Mouse (Mus musculus) naive thymus-derived CD4-positive, alpha-beta T cell, adult 2 months (primary cell): ENCODE measurements at regions not wholly inside any gene's neighbourhood (a gene's known extent, or its start where the extent isn't known, plus 50 kb on each side); places are given as distances from the start of the nearest gene placed in this dataset.
A peak's percentile ranks its signal among the peaks of the same experiment; 100 is the strongest.
"Not testable (repeated sequence)": the region's sequence is repeated elsewhere in the genome, so short reads cannot be mapped to it uniquely, and the experiment has no call there.

Experiments used
- DNase-seq: peaks from one replicate; pipeline ENCODE4 v3.0.0-alpha.2; 2011; ENCODE audit warnings: low read depth

DNA sequence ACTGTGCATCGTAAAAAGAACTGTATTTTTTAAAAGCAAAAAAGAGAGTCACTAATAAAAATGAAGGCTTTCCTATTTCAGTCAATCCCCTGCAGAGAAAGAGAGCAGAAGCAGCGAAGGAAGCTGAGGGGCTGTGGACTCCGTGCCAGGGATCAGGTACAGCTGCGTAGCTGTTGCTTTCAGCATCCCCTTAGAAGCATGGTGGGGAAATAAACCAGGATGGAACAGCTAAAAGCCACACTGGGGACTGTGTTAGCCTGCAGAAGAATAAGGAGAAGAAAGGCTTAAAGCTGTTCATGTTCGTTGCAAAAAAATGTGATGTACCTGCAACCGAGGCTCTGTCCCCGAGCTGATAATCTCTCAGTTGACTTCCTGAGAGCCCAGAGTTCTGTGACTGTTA lies 1302.6 kb upstream of the Sel1l start:
- DNase-seq = no peak

DNA sequence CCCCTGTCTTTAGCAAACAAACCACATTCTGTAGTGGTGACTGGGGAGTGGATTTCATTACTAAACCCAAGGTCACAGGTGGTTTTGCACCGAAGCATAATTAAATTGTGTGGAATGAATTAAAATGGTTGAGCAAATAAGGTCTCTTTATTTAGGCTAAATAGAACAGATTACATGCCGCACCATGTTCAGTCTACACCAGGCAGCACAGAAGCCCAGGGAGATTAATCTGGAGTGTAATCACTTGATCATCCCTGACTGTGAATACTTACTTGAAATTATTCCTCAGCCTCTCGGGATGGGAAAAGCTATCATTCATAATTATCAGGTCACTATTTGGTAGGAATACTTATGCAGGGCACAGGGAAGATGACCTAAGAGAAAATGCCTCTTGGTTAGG lies 1293.3 kb upstream of the Sel1l start:
- no peak for DNase-seq

DNA sequence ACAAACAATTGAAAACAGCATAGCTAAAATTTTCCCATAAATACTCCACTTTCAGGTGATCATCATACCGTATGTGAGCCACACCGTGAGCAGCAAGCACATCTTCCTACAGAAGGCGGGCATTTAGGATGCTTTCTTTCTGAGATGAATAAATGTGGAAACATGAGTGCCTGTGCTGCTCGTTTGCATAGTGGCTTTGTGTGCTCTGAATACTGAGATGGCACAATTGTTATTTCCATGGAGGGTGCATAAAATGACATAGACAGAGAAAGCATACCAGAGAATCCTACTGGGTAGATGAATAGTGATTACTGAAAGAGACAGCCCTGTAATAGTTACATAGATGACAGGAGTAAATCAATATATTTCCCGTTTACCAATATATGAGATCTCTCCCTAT lies 1287.4 kb upstream of the Sel1l start:
- no peak for DNase-seq

DNA sequence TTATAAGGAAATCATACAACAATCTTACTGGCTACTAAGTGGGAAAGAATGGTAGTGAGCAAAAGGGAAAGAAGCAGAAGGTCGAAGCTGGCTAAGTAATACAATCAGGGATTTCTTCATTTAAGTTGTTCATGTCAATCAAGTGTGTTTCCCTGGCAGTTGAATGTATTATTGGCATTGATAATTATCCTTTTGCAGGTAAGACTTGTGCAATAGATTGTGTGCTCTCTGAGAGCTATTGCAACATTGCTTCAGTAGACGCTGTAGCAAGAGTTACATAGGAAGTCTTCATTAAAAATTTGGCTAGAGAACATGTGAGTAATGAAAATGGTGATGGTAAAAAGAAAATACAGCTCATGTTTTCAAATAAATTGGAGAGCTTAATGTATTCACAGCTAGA lies 1273.3 kb upstream of the Sel1l start:
- no peak for DNase-seq

DNA sequence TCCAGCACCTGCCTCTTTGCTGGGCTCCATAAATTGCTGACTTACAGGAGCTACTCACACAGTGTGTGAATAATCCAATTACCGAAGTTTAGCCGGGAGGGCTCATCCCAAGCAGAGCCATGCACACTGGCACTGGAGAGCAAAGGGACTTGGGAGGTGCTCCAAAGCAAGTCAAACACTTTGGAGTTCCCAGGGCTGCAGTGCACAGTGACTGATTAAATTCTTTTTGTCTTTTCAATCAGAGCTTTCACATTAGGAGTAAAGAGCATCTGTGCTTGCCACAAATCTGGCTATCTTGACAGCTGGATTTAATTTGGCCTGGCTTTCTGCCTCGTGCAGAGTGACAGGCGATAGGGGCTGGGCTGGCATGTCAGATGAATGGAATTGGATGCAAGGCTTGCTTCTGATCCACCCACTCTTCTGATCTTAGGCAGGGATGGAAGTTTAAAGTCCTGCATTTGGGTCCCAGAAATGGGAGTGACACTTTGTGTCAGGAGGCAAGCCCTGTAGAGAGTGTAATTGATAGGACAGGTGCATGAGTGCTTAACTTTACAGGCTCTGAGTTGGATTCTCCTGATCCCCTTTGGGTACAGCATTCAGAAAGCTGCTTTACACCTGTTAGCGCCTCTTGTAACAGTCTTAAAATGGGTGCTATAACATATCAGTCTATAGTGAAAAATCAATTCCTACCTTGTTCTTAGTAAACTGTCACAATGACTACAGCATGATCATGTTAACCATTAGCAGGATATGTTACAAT lies 1239.3 kb upstream of the Sel1l start:
- no peak for DNase-seq

DNA sequence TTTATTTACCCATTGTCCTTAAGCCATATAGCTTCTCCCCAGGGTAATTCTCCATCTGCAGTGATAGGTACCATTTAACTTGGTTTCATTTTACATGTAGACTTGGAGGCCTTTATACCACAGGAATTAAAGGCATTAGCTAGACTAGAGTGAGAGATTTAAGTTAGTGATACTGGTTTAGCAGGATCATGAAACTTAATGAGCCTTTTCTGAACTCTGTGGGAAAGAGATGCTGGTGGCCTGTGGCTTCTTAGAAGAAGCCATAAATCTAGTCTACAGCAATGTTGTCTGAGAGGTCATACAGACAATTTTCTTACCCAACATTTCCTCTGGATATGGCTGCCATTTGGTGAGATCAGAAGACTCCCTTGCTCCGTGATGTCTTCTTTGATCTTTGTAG lies 1214.9 kb upstream of the Sel1l start:
- DNase-seq = no peak

DNA sequence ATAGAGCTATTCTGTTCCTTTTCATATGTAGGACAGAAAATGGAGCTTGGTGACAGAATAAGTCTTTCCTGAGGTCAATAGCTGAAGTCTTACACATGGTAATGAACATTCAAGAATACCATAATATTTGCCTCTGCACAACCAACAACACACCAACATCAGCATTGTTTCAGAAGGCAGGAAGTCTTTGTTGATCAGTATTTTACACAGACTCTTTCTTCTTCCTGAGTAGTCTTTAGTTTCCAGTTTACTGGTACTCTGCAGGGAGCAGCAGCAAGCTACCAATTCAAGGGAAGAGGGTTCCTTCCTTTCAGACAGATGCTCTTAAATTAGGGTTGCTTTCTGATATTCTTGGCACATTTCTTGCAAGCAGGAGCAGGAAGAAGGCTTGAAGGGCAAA lies 1170.7 kb upstream of the Sel1l start:
- DNase-seq = peak; percentile 26

DNA sequence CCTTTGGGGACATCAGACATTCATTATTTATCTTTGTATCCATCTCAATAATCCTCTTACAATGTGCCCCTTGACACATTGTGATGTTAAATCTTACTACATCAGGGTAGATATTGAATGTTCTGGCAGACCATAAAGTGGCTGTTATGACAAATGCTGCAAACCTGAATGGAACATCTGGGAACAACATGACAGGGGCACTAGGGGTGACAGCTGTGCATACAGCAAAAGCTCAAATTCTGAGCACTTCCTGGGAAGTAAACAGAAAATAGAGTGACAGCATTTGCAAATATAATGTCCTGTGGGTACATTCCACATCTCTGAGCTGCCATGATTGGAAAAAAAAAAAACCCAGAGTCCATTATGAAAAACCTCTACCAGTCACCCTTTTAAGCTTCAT lies 1162.6 kb upstream of the Sel1l start:
- DNase-seq = no peak

DNA sequence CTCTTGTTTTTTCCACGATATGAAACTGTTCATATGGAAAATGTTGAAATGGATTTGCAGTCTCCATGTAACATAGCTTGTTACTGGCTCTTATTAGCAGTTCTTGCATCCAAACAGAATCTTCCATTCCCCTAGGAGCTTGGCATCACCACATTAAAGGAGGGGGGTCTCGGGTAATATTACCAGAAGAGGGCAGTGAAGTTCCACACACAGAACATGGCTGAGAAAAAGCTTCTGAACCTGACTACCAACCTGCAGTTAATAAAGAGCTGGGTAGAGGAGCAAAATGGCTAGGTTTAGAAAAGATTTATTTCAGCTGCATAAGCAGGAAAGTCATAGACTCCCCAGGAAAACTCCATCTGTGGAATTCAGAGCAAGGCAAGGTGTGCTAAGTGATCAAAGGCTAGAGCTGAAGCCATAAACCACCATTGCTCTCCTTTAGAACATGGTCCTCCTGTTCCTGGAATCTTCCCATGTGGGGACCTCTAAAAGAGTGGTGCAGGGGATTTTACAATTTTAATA lies 1157.9 kb upstream of the Sel1l start:
- no peak for DNase-seq

DNA sequence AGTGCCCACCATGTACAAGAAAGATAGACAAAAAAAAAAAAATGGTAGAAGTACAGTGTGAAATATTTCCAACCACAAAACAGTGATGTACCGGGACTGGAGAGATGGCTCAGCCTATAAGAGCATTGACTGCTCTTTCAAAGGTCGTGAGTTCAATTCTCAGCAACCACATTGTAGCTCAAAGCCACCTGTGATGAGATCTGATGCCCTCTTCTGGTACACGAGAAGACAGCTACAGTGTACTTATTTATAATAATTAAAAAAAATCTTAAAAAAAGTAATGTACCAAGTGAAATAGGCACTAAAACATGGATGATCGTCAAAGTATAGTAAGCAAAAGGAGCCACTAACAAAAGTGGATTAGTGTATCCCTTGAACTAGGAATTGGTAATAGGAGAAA lies 1154.2 kb upstream of the Sel1l start:
- no peak for DNase-seq

DNA sequence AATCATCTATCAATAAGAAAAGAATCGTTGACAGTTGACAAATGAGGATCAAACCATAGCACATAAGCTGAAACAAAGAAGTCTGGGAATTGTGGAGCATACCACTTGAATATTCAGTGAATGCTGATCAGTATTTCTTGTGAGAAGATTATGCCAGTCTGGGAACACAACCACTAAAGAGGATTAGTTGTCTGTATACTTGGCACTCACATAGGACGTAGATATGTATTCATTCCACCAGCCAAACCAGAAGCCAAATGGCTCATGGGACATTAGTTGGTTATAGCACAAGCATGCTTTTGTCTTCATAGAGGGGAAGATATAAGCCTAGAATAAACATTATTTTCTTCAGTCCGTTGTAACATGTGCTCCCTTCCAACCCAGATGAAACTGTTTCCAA lies 1126.7 kb upstream of the Sel1l start:
- no peak for DNase-seq

DNA sequence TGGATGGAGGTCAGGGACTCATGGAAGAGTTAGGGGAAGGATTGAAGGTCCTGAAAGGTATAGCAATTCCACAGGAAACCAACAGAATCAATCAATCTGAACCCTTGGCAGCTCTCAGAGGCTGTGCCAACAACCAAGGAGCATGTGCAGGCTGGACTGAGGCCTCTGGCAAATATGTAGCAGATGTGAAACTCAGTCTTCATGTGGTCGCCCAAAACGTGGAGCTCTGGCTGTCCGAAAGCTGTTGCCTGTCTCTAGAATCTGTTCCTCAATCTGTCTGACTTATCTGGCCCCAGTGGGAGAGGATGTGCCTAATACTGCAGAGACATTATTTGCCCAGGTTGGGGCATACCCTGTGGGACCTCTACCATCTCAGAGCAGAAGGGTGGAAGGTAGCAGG lies 1095.4 kb upstream of the Sel1l start:
- DNase-seq = no peak

DNA sequence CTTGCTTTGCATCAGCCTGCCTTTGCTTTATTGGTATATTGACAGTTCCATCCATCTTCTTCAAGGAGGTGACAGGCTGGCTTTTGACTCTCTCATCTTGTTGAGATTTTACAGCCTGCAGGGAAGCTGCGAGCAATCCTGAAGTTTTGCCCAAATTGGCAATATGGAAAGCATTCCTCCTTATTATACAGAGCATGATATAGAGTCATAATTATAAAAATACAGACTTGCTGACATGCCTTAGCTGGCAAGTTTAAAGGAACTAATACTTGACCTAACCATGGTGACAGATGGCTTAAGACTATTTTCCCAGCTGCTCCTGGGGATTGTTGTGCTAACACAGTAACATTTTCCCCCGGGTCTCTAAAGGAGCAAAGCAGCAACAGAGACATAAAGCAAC lies 1078.6 kb upstream of the Sel1l start:
- no peak for DNase-seq

DNA sequence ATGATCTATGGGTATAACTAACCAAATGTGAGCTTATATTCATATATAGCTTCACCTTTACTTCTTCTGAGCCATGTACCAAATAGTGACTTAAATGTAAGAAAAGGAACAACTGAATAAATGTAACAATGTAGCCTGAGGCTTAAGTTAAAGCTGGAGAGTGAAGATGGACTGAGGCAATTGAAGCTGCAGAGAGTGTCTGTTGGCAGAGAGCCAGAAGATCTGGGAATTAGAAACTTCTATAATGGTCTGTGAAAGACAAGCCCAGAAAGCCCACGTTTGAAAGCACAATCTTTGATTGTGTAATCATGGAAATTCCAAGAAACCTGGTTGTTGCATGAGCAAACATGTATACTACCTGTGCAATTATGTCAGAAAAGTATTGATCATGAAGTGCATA lies 1078.0 kb upstream of the Sel1l start:
- no peak for DNase-seq

DNA sequence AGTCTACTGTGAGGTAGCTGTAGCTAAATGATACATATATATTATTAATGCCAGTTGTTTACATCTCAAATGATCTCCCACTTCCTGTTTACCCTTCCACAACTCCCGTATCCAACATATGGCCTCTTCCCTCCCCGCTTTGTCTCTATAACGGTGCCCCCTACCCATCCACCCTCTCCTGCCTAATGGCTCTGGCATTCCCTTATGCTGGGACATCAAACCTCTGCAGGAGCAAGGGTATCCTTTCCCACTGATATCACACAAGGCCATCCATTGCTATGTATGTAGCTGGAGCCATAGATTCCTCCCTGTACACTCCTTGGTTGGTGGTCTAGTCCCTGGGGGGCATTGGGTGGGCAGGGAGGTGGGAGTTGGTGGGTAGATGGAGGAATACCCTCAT lies 1071.0 kb upstream of the Sel1l start:
- no peak for DNase-seq

DNA sequence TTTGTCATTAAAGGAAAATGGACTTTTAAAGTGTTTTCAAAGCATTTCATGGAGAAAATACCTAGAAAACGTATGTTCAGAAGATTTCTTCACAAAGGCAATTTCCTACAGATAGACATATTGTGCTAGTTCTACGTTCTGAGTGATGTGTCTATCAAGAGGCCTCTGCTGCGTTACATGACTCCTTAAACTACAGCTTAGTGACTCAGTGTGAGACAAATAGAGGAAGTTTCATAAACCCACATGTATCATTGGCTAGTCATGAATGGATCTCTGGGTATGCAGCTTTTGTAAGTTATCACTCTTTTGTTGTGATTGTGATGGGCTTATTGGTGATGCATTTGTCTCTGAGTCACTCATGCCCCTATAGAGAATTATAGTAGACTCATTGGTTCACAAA lies 1067.3 kb upstream of the Sel1l start:
- no peak for DNase-seq

DNA sequence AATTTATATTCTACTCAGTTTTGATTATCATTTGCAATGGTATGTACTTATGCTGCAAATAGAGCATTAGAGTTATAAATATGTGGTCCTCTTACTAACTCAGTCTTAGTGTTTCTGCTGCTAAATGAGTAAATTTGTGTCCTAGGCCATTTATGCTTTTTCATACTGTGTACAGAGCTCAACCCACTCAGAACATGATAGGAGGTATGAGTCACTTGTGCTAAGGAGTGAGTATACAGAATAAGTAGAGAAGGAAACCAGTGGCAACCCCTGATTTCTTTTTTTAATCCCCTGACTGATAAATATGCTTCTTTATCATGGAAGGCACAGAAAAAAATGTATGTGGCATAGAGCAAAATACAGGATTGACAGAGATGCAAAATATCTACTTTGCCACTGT lies 1066.8 kb upstream of the Sel1l start:
- DNase-seq = no peak

DNA sequence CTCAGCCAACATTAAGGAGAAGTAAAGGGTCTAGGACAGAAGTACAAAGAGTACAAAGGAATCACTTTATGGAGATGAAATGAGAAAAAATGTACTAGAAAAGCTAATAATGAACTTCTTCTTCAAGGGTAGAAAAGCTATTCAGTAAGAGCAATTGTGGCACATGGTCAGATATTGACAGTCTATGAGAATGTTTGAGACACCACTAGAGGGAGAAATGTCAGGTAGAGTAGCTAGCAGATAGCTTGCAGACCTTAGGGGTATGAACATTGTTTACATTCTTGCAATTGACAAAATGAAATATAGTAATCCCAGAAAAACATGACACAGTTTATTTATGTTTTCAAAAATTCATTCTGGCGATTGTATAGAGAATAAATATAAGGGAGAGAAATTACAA lies 1066.2 kb upstream of the Sel1l start:
- peak; percentile 6 for DNase-seq

DNA sequence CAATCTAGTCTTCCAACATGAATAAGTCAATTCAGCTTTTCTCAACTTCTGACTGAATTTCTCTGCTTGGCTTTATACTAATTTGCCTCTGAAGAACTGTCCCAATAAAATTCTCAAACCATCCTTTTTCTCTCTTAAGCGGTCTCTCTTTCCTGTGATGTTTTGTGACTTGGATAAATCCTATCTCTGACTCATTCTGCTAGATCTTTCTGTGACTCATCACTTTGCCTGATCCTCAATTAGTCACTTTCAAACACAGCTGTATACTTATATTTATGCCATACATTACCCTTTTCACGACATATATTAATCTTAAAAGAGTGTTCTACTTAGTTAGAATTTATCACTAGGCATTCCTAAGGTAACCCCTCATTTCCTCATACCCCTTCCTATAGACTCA lies 1055.4 kb upstream of the Sel1l start:
- no peak for DNase-seq

DNA sequence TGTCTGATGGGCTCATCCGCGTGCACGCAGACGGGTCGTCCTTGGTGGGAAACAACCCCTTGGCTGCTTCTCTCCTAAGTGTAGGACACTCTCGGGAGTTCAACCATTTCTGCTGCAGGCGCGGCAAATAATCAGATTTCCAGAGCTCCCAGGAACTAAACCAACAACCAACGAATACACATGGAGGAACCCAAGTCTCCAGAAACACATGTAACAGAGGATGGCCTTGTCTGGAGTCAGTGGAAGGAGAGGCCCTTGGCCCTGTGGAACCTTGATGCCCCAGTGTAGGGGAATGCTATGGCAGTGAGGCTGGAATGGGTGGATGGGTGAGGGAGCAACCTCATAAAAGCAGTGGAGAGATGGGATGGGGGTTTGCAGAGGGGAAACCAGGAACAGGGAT lies 1043.4 kb upstream of the Sel1l start:
- peak; percentile 15 for DNase-seq

DNA sequence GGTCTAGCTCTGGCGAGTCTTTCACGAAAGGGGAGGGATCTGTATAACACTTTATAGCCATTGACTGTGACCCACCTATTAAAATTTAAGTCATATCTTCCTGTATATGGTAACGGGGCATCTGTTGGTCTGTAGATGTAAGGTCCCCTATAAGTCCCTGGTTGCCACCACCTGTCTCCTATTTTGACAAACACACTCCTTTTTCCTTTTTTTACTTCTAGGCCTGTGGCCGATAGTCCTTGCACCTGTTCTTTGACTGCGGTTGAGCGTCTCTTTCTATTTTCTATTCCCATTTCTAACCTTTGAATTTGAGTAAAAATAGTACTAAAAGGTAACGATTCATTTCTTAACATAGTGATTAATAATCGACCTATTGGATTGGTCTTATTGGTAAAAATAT lies 1042.7 kb upstream of the Sel1l start:
- DNase-seq = not testable (repeated sequence)

DNA sequence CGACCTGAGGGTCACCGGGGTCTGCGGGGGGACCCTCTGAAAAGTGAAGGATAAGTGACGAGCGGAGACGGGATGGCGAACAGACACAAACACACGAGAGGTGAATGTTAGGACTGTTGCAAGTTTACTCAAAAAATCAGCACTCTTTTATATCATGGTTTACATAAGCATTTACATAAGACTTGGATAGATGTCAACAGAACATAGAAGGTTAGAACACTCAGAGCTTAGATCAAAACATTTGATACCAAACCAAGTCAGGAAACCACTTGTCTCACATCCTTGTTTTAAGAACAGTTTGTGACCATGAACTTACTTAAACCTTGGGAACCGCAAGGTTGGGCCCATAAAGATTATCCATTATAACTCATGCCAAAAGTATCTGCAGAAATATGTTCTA lies 1042.2 kb upstream of the Sel1l start:
- DNase-seq = not testable (repeated sequence)

DNA sequence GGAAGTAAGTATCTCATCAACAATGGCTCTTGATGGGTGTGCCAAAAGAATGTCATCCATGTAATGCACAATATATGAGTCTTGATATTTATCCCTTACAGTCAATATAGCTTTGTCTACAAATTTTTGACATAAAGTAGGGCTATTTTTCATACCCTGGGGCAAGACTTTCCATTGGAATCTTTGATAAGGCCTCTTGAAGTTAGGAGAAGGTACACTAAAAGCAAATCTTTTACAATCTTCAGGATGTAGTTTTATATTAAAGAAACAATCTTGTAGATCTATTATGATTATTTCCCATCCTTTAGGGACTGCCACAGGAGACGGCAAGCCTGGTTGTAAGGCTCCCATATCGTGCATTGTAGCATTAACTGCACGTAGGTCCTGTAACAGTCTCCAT lies 1038.8 kb upstream of the Sel1l start:
- DNase-seq = no peak

DNA sequence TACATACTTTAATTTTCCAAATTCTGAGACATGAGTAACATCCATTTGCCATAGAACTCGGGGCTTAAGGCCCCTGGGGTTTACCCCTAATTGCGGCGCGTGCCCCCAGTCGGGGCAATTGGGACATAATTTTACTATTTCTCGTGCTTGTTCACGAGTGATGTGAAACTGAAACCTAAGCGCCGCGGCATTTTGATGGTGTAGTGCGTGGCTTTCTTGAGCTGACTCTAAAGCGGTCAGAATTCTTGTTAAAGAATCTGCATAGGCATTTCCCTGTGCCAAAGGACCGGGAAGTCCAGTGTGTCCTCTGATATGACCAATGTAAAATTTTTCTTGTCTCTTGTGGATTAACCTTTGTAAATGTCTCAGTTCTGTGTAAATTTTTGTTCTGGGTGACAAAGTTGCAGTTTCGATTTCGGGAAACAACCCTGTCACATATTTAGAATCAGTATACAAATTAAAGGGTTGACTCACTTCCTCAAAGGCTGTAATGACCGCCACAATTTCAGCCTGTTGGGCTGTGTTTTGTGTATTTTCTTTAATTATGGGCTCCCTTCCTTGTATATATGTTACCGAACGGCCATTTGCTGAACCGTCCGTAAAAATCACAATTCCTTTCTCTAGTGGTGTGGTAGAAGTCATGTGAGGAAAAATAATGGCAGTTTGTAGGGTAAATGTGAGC lies 1037.6 kb upstream of the Sel1l start:
- not testable (repeated sequence) for DNase-seq
